Mouse (Mus musculus) lung, adult 18-20 months (tissue): Measurements from ENCODE around the gene Zfp553.

Experiments
- DNase-seq, 2 experiments: peaks; one replicate each; pipeline ENCODE4 v3.0.0; 2022; ENCODE audit warnings: mixed read lengths in 2 of 2

The Zfp553 gene

GRCm38 (mm10) chr7:127212432-127213250 lies 20.2 kb upstream of the Zfp553 start:
- no peak for DNase-seq

- DNase-seq, result peak in 1 of 2 experiments; percentile 48
Measured at GRCm38 (mm10) chr7:127213485-127213884, 19.4 kb upstream of the Zfp553 start.

- DNase-seq, result no peak
Measured at GRCm38 (mm10) chr7:127213930-127214329, 18.9 kb upstream of the Zfp553 start.

GRCm38 (mm10) chr7:127214521-127214920 lies 18.3 kb upstream of the Zfp553 start:
- DNase-seq, result no peak

GRCm38 (mm10) chr7:127214981-127215871 lies 17.6 kb upstream of the Zfp553 start:
- peak; percentile 62 to 72 for DNase-seq

GRCm38 (mm10) chr7:127216307-127216706 lies 16.6 kb upstream of the Zfp553 start:
- no peak for DNase-seq

- no peak for DNase-seq
Measured at GRCm38 (mm10) chr7:127217475-127217874, 15.4 kb upstream of the Zfp553 start.

- DNase-seq, result no peak
Measured at GRCm38 (mm10) chr7:127217901-127218642, 14.8 kb upstream of the Zfp553 start.

- DNase-seq, result no peak
Measured at GRCm38 (mm10) chr7:127218670-127219069, 14.2 kb upstream of the Zfp553 start.

GRCm38 (mm10) chr7:127220440-127220839 lies 12.4 kb upstream of the Zfp553 start:
- no peak for DNase-seq

GRCm38 (mm10) chr7:127223106-127223505 lies 9.8 kb upstream of the Zfp553 start:
- no peak for DNase-seq

- no peak for DNase-seq
Measured at GRCm38 (mm10) chr7:127223515-127224478, 9.1 kb upstream of the Zfp553 start.

- no peak for DNase-seq
Measured at GRCm38 (mm10) chr7:127224616-127225015, 8.2 kb upstream of the Zfp553 start.

- no peak for DNase-seq
Measured at GRCm38 (mm10) chr7:127225147-127225995, 7.5 kb upstream of the Zfp553 start.

GRCm38 (mm10) chr7:127228615-127229303 lies 4.1 kb upstream of the Zfp553 start:
- peak; percentile 73 to 76 for DNase-seq

- no peak for DNase-seq
Measured at GRCm38 (mm10) chr7:127231376-127231775, 1.5 kb upstream of the Zfp553 start.

- no peak for DNase-seq
Measured at GRCm38 (mm10) chr7:127231826-127232621, 837 bp upstream of the Zfp553 start.

- no peak for DNase-seq
Measured at GRCm38 (mm10) chr7:127233368-127233749, 498 bp downstream of the Zfp553 start.

- no peak for DNase-seq
Measured at GRCm38 (mm10) chr7:127233765-127234164, 904 bp downstream of the Zfp553 start.
